Mouse (Mus musculus): ENCODE measurements around the gene Gm20388. TPM values are rescaled to one million over a fixed set of nuclear protein-coding genes. Genes with fewer than 3 reads are reported as not detected.

The Gm20388 gene
- total and polyA plus RNA-seq, 2 experiments from 2014 or later, result 17.3 TPM; not detected in 1

DNA sequence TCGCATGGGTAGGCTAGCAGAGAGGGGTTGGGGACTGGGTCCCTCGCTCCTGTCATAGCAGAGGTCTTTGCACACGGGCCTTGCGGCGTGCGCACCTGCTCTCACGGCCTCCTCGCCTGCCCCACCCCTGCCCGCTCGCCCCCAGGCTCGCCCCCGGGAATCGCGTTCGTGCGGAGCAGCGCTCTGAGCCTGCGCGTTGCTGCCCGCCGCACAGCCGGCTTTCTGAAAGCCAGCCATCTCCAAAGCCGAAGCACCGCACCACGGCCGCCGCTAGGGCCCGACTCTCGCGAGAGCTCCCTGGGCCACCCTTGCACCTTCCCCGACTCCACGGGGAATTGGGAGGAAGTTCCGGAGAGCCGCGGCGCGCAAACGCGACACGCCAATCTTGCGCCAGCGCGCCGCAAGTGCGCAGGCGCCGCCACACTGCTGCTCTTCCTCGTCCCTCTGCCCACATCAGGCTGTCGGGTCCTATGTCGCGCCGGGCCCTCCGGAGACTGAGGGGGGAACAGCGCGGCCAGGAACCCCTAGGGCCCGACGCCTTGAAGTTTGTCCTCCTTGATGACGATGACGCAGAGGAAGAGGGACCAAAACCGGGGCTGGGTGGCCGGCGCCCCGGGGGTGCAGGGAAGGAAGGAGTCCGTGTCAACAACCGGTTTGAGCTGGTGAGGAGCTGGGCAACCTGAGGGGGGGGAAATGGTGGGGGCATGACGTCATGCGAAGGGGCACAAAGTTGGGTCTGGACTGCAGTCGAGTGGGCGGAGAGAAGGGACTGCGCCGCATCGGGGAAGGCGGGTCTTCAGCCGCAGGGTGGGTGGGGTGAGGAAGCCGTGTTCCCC lies 3463.0 kb downstream of the Gm20388 start, which contains the start of gene Tcf25:
TSS of gene Tcf25 (plus strand) at position 351 of the 836 bp plus-strand sequence.
- H3K4me1 ChIP-seq (ENCODE audit: control insufficient read depth, insufficient read depth), result peaks cover 10% of the 10 kb centered on the region; the same call in 1 of the 2 replicates
- H3K4me3 ChIP-seq (ENCODE audit: low read depth, low read length), result peak within 1 kb of the TSS; percentile 90
- peak within 1 kb of the TSS; percentile 79 for H3K9ac ChIP-seq (replicated peaks; ENCODE audit: low read depth, low read length)
- peak within 1 kb of the TSS; percentile 99 for H3K27ac ChIP-seq (ENCODE audit: low read depth)
- peak; percentile 96 for DNase-seq (ENCODE audit: low spot score)
- H3K9me3 ChIP-seq (replicated peaks; ENCODE audit: control insufficient read depth, low read length), result no peaks in the 10 kb centered on the region
- no peaks in the 10 kb centered on the region for H3K27me3 ChIP-seq (ENCODE audit: control insufficient read depth, insufficient read depth, low read length)
- TF ChIP-seq EP300 (IDR thresholded peaks at IDR 0.05; ENCODE audit: low read depth) (peak; percentile 95), CTCF (IDR thresholded peaks at IDR 0.05; ENCODE audit: low read depth) (peak; percentile 48)
- ATAC-seq (ENCODE audit: insufficient read depth, low read depth), result peak; percentile 94
- H3K36me3 ChIP-seq (replicated peaks; ENCODE audit: control insufficient read depth, insufficient read depth, low read length), result 0 out of 2 replicates have a peak, but pooled peaks cover 8% of the 10 kb centered on the region
- peak within 1 kb of the TSS; percentile 84 for H3K4me2 ChIP-seq (ENCODE audit: low read depth, low read length)
- under 1% methylated on average over 75 of the region's 75 CpGs for WGBS

DNA sequence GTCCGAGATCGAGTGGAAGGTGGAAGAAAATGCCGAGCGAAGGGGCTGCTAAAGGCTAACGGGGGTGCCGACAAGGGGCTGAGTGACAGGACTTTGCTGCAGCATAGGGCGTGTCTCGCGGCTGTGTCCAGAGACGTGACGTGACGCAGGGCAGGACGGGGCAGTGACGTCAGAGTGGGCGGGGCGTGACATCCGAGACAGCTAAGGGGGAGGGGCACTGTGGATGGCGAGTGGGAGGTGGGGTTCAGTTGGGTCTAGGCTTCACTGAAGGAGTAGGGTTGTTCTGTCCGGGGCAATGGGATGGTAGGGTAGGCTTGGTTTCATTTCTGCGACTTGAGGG lies 3463.6 kb downstream of the Gm20388 start:
- Histone ChIP-seq H3K27me3 (ENCODE audit: control insufficient read depth, insufficient read depth, low read length) (no peaks in the 10 kb centered on the region), H3K27ac (ENCODE audit: low read depth) (peak overlapping the region; percentile 99), H3K36me3 (replicated peaks; ENCODE audit: control insufficient read depth, insufficient read depth, low read length) (0 out of 2 replicates have a peak, but pooled peaks cover 8% of the 10 kb centered on the region), H3K4me3 (ENCODE audit: low read depth, low read length) (peak overlapping the region; percentile 90), H3K9ac (replicated peaks; ENCODE audit: low read depth, low read length) (peak overlapping the region; percentile 79), H3K4me1 (ENCODE audit: control insufficient read depth, insufficient read depth) (peaks cover 10% of the 10 kb centered on the region; the same call in 1 of the 2 replicates), H3K4me2 (ENCODE audit: low read depth, low read length) (peak overlapping the region; percentile 84), H3K9me3 (replicated peaks; ENCODE audit: control insufficient read depth, low read length) (no peaks in the 10 kb centered on the region)
- ATAC-seq (ENCODE audit: insufficient read depth, low read depth), result peak; percentile 85
- TF ChIP-seq EP300 (IDR thresholded peaks at IDR 0.05; ENCODE audit: low read depth) (no peak; the same call in 1 of the 2 replicates), CTCF (IDR thresholded peaks at IDR 0.05; ENCODE audit: low read depth) (no peak)
- under 1% methylated on average over 20 of the region's 20 CpGs for WGBS
- DNase-seq (ENCODE audit: low spot score), result peak; percentile 90

DNA sequence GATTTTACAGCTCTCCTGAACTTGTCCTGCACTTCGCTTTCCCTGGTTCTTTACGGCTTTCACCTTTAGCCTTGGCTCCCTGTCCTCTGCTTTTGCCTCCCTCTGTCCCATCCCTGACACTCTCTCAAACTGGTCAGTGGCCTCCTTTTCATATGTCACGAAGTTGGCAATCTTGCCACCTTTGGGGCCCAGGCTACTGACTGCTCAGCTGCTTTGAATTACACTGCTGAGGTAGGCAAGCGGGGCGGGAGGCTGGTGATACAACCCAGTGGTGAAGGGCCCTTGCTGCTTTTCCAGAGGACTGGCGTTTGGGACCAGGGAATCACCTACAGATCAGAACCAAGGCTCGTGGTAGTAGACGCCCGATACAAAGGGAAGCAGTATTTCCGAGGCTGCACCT lies 3465.1 kb downstream of the Gm20388 start:
- Histone ChIP-seq H3K4me1 (ENCODE audit: control insufficient read depth, insufficient read depth) (peaks cover 10% of the 10 kb centered on the region; the same call in 1 of the 2 replicates), H3K4me3 (ENCODE audit: low read depth, low read length) (no peak overlapping the region), H3K27ac (ENCODE audit: low read depth) (no peak overlapping the region), H3K9ac (replicated peaks; ENCODE audit: low read depth, low read length) (0 out of 2 replicates have a peak overlapping the region, but pooled peaks have one; percentile 4), H3K36me3 (replicated peaks; ENCODE audit: control insufficient read depth, insufficient read depth, low read length) (0 out of 2 replicates have a peak, but pooled peaks cover 8% of the 10 kb centered on the region), H3K9me3 (replicated peaks; ENCODE audit: control insufficient read depth, low read length) (no peaks in the 10 kb centered on the region), H3K27me3 (ENCODE audit: control insufficient read depth, insufficient read depth, low read length) (no peaks in the 10 kb centered on the region), H3K4me2 (ENCODE audit: low read depth, low read length) (no peak overlapping the region)
- WGBS, result 83% methylated on average over 10 of the region's 10 CpGs
- TF ChIP-seq EP300 (IDR thresholded peaks at IDR 0.05; ENCODE audit: low read depth), result no peak
- no peak for TF ChIP-seq CTCF (IDR thresholded peaks at IDR 0.05; ENCODE audit: low read depth)
- no peak for ATAC-seq (ENCODE audit: insufficient read depth, low read depth)
- no peak for DNase-seq (ENCODE audit: low spot score)

DNA sequence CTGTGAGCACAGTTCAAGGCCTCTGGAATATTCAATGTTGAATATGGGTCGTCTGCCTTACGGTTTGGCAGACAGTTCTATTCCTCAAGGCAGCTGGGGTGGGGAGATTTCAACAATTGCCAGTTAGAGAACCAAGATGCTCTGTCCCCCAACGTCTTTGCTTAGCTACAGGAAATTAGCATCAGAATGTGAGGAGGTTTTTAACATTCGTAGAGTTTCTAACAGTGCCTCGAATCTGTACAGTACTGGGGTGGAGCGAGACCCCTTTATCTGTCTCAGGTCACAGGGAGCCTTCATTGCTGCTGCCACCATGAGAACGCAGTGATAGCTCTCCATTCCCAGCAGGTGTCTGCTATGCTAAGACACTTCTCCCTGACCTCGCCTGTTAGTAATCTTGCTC lies 3465.5 kb downstream of the Gm20388 start:
- H3K4me2 ChIP-seq (ENCODE audit: low read depth, low read length), result no peak overlapping the region
- peaks cover 10% of the 10 kb centered on the region; the same call in 1 of the 2 replicates for H3K4me1 ChIP-seq (ENCODE audit: control insufficient read depth, insufficient read depth)
- H3K27ac ChIP-seq (ENCODE audit: low read depth), result no peak overlapping the region
- DNase-seq (ENCODE audit: low spot score) (no peak), ATAC-seq (ENCODE audit: insufficient read depth, low read depth) (no peak)
- no peaks in the 10 kb centered on the region for H3K9me3 ChIP-seq (replicated peaks; ENCODE audit: control insufficient read depth, low read length)
- no peak overlapping the region for H3K4me3 ChIP-seq (ENCODE audit: low read depth, low read length)
- no peak for TF ChIP-seq EP300 (IDR thresholded peaks at IDR 0.05; ENCODE audit: low read depth)
- no peak for TF ChIP-seq CTCF (IDR thresholded peaks at IDR 0.05; ENCODE audit: low read depth)
- H3K27me3 ChIP-seq (ENCODE audit: control insufficient read depth, insufficient read depth, low read length), result no peaks in the 10 kb centered on the region
- peaks cover 8% of the 10 kb centered on the region; the same call in 1 of the 2 replicates for H3K36me3 ChIP-seq (replicated peaks; ENCODE audit: control insufficient read depth, insufficient read depth, low read length)
- 68% methylated on average over 8 of the region's 8 CpGs for WGBS
- H3K9ac ChIP-seq (replicated peaks; ENCODE audit: low read depth, low read length), result 0 out of 2 replicates have a peak overlapping the region, but pooled peaks have one; percentile 4

GRCm38 (mm10) chr8:123381711-123382110 lies 3471.1 kb downstream of the Gm20388 start:
- Histone ChIP-seq H3K4me3 (ENCODE audit: low read depth, low read length) (no peak overlapping the region), H3K9me3 (replicated peaks; ENCODE audit: control insufficient read depth, low read length) (no peaks in the 10 kb centered on the region), H3K4me1 (ENCODE audit: control insufficient read depth, insufficient read depth) (no peaks in the 10 kb centered on the region), H3K36me3 (replicated peaks; ENCODE audit: control insufficient read depth, insufficient read depth, low read length) (peaks cover 56% of the 10 kb centered on the region), H3K9ac (replicated peaks; ENCODE audit: low read depth, low read length) (no peak overlapping the region), H3K4me2 (ENCODE audit: low read depth, low read length) (no peak overlapping the region), H3K27me3 (ENCODE audit: control insufficient read depth, insufficient read depth, low read length) (no peaks in the 10 kb centered on the region), H3K27ac (ENCODE audit: low read depth) (no peak overlapping the region)
- ATAC-seq (ENCODE audit: insufficient read depth, low read depth), result no peak
- TF ChIP-seq EP300 (IDR thresholded peaks at IDR 0.05; ENCODE audit: low read depth) (no peak), CTCF (IDR thresholded peaks at IDR 0.05; ENCODE audit: low read depth) (no peak)
- DNase-seq (ENCODE audit: low spot score), result no peak
- WGBS, result 80% methylated on average over 4 of the region's 4 CpGs
